Mouse (Mus musculus): ENCODE data around the gene Sfn.

Gene Sfn

GRCm38 (mm10) chr4:133619473-133620136, 17.6 kb upstream of the Sfn start:
- DNase-seq: no peak

DNA sequence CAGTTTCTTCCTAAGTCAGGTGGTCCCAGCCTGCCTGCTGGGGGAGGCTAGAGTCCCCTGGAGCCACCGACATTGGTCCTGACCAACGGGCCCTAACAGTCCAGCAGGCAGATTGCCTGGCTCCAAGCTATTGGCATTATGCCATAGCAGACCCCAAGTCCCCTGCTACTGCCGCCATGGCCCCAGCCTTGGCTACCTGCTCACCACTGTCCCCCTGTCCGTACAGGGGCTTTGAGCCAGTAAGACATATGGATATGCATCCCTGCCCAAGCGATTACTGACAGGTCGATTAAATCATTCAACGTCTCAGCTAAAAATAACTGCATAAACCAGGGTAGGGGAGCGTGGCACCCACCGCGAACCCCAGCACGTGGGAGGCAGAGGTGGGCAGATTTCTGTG, 16.0 kb upstream of the Sfn start:
- DNase-seq: no peak

- no peak for DNase-seq
These were observed 13.4 kb upstream of the Sfn start for GRCm38 (mm10) chr4:133615416-133615815.

DNA sequence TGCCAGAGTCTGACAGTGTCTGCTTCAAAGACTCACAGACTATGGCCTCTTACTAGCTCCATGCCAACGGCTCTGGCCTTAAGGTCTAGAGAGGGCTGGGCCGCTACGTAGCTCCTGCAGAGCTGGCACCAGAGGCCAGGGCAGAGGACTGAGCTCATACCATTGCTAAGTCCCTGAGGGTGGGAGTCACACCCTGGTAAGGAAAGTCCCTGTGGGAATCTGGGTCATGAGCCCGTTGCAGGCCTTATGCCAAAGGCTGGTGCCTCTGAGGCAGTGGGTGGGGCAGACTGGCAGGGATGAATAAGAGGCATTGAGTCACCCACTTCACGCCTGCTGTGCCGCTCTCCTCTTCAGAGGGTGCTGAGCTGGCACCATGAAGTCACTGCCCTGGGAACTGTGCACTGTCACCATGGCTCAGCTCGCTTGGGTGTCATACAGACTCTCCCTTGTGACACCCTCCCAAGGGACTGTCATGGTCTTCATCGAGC, 12.3 kb upstream of the Sfn start:
- peak; percentile 89 for DNase-seq

DNA sequence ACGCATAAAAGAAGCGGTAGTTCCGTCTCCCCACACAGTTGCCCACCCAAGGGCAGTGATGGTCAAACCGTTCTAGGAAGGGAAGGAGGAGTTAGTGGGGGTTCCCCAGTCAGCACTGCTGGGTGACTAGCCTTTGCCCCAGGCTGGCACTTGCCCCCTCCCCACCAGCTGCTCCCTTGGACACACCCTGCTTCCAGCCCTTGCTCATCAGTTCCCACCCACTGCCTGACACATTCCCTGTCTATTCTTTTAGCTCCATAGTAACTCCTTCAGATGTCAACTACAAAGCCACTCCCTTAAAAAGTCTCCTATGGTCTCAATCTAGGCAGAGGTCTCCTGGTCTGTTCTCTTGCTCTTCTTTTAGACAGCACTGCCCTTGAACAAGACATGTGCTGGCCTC, 11.9 kb upstream of the Sfn start:
- peak; percentile 32 for DNase-seq

DNA sequence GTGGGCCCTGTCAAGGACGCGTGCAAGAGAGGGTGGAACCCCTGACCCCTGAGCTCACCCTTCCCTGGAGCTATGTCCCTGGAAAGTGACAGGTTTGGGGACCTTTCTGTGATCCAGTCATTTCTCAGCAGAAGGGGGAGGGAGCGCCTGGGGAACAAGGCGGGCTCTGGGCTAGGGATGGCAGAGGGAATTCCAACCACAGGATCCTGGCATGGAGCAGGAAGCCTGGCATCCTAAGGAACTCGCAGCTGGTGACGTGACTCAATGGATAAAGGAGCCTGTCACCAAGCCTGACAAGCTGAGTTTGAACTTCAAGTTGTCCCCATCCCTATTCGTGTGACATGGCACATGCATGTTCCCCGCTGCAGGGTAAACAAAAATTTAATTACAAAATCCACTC, 11.1 kb upstream of the Sfn start:
- DNase-seq: no peak

DNA sequence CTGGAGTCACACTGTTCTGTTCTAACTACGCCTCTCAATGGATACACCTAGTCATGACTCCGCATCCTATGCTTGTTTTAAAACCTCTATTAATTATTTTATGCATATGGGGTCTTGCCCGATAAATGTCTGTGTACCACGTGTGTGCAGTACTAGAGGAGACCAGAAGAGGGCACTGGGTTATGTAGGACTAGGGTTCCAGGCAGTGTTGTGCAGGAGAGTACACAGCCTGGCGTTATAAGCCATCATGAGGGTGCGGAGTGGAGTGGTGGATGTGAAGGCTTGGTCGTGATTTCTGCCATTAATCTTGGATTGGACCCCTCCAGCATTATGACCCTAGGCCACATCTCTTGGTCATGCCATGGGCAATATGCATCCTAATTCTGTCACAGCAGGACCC, 10.4 kb upstream of the Sfn start:
- DNase-seq: no peak

DNA sequence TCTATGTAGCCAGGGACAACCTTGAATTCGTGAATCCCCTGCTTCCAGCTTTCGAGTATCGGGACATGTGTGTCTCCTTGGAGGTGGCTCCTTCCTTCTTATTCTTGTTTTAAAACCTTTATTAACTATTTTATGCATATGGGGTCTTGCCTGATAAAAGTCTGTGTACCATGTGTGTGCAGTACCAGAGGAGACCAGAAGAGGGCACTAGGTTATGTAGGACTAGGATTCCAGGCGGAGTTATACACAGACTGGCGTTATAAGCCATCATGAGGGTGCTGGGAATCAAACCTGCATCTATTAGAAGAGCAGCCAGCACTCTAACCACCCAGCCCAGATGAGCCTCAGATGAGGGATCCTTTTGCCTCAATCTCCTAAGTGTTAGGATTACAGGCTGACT, 9.8 kb upstream of the Sfn start:
- DNase-seq: no peak

DNA sequence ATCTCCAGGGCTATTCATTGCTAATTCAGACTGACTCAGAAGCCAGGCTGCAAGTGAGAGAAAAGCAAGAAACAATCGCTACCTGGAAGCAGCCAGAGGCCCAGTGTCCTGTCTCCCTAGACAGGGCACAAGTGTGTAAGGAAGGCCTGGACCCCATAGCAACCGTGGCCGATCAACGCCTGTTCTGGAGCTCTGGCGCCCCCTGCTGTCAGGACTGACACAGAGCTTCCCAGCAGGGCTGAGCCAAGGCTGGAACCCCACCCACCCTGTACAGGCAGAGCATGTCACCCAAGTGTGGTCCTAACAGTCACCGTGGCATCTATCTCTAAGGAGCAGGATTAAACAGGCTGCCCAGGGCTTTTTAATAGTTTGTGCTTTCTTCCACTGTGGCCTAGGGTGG, 7.8 kb upstream of the Sfn start:
- DNase-seq: peak; percentile 62

GRCm38 (mm10) chr4:133607284-133607683, 5.3 kb upstream of the Sfn start:
- DNase-seq: no peak

- no peak for DNase-seq
These were observed 3.4 kb upstream of the Sfn start for GRCm38 (mm10) chr4:133605330-133605729.

GRCm38 (mm10) chr4:133604856-133605255, 2.9 kb upstream of the Sfn start:
- no peak for DNase-seq

DNA sequence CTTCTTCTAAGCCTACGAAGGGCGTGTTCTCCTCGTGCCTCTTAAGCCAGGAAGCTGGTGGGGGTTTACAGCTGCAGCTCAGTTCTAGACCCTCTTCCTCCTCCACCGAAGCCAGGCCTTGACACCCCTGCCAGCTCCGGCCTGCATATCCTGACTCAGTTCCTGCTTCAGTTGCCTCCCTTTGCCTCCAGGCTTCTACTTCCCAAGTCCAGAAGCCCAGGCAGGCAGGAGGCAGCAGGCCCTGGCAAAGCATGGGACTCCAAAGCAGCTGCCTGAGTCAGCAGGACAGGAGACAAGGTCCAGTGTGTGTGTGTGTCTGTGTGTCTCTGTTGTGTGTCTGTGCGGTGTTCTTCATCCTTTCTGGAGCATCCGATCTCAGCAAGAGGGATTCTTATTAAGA, 2.2 kb upstream of the Sfn start:
- no peak for DNase-seq

GRCm38 (mm10) chr4:133603056-133603455, 1.1 kb upstream of the Sfn start:
- no peak for DNase-seq

DNA sequence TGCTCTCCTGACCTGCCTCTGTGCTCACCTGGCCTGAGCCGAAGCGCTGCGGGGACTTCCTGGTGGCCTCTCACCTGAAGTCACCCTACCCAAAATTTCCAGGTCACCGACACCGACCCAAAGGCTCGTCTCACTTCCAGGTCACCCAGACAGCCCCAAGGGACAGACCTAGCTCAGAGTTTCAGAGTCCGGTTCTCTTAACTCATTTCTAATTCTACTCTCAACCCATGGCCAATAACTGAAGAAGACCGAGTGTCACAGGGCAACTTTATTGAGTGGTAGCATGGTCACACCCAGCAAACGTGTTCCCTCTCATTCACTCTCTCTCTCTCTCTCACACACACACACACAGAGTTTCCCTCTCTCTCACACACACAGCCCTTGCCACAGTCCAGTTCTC, 1.7 kb downstream of the Sfn start:
- no peak for DNase-seq

- DNase-seq: peak; percentile 86
These were observed 2.3 kb downstream of the Sfn start for GRCm38 (mm10) chr4:133599571-133600073.

DNA sequence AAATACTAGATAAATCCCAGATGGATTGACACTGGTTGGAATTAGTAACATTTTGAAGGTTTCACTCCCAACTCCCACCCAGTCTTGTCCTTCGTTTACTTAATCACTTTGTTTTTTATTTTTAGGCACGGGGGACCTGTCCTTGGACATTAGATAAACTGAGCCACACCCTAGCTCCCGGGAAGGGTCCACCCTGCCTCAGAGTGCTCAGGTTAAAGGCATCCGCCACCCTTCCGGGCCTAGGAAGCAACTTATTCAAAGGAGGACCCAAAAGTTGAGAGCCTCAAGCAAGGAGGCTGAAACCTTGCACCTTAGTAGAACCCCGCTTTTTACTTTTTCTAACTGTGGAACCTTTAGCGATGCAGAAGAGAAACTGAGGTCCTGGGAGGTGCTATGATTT, 2.9 kb downstream of the Sfn start:
- DNase-seq: no peak

- DNase-seq: no peak
These were observed 3.4 kb downstream of the Sfn start for GRCm38 (mm10) chr4:133598616-133599015.

DNA sequence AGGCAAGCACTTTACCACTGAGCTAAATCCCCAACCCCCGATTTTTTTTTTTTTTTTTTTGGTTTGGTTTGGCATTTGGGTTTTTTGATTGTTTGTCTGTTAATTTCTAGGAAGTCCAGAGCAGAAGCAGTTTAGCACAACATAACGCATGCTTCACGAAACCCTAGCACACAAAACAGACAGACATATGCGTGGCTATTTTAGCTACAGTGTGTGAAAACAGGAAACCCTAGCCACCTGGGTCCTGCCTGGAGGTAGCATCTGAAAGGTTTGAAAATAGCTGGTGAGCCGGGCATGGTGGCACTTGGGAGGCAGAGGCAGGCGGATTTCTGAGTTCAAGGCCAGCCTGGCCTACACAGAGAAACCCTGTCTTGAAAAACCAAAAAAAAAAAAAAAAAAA, 5.9 kb downstream of the Sfn start:
- no peak for DNase-seq

GRCm38 (mm10) chr4:133595538-133595937, 6.4 kb downstream of the Sfn start:
- peak; percentile 55 for DNase-seq

DNA sequence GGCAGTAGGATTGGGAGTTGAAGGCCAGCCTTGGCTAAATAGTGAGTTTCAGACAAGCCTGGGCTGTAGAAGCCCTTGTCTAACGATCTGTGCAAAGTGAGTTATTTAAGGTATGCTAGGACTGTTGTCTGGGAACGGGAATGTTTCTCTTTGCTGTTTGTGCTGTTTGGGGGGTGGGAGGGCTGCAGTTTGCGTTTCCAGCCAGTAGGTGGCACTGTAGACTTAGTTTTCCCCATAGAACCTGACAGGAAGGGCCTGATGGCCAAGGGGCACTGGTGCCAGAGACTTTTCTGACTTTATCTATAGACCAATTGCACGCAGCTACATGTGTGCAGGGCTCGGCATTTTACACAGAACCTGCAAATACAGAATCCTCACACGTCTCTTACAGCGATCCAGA, 9.4 kb downstream of the Sfn start:
- DNase-seq: peak; percentile 29

DNA sequence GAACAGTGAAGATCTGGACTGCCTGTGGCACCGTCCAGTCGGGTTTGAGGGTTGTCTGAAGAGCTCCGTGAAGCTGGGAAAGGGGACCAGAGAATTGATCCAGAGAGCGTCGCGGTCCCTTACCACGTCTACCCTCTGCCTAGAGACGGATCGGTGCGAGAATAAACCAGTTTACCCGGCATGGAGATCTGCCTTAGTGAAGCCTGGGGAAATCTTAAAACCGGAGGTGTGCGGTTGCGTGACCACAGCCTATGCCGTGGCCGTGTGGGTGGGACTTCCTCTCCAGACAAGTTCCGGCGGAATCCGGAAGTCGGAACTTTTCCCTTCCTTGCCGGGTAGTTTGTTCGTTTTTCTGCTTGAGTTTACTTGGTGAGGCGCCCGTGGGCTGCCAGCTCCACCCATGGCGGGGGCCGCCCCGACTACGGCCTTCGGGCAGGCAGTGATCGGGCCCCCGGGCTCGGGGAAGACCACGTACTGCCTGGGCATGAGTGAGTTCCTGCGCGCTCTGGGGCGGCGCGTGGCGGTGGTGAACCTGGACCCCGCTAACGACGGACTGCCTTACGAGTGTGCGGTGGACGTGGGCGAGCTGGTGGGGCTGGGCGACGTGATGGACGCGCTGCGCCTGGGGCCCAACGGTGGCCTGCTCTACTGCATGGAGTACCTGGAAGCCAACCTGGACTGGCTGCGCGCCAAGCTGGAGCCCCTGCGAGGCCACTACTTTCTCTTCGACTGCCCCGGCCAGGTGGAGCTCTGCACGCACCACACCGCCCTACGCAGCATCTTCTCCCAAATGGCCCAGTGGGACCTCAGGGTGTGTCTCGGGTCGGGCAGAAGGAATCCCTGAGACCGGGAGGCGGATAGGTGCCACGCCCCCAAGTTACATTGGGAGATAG, 17.7 kb downstream of the Sfn start, which contains the start of gene Gpn2:
Gene Gpn2 (plus strand): TSS at position 304 of the 893 bp plus-strand sequence.
- DNase-seq: peak; percentile 90

DNA sequence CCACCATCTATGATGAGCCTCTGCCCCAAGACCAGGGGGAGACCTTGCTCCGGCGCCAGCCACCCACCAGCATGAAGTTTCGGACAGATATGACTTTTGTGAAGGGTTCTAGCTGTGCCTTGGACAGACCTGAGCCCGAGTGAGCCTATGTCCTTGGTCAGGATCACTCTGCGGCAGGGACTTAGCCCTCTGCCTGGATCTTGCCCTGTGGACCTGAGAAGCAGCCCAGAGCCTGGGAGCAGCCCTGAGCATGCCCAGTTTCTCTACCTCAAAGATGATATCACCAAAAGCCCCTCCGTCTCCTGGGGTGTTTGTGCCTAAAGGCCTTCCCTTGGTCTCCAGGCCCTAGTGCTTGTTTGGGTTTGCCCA, 18.3 kb downstream of the Sfn start:
- no peak for DNase-seq

DNA sequence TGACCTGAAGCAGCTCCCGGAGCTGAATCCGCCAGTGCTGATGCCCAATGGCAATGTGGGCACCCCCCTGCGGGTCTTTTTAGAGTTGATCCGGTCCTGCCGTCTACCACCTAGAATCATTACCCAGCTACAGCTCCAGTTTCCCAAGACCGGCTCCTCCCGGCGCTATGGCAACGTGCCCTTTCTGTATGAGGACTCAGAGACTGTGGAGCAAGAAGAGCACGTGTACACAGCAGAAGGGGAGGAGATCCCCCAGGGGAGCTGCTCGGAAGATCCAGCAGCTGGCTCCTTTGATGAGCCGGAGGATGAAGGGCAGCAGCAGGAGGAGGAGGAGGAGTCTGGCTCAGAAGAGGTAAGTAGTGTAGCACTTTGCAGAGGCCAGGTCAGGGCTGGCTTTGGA, 24.0 kb downstream of the Sfn start:
- no peak for DNase-seq

All from right cerebral cortex, adult 18-20 months (tissue).